Mouse (Mus musculus): ENCODE data around the gene Sds. TPM values are rescaled to one million over a fixed set of nuclear protein-coding genes. Genes with fewer than 3 reads are reported as not detected.

Gene Sds
- total RNA-seq, 4 experiments from 2014 or later, result 0.82 to 0.91 TPM; not detected in 2

DNA sequence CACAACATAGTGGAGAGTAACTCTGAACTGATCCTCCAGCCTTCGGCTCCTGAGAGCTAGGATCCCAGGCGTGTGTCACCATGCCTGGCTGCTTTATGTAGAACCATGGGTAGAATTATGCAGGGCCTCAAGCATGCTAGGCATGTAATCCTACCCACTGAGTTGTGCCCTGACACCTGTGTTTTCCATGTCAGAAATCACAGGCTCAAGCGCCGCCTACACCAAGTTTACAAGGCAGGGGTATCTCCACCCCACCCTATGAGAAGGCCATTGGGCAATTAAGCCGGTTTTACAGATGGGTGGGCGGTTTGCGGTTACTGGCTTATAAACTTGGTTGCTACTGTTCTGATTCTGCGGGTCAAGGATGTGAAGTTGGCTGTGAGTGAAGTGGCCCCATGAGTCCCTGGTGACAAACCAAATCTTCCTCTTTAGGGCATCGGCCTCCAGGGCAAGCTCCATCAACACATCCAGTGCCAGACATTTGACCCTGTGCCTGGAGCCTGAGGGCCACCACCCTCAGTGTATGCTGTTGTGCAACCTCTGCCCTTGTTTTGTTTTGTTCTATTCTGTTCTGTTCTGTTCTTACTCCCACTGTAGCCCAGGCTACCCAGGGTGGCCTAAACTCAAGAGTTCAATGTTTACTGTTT is 37.8 kb downstream of the Sds start:
- DNase-seq (ENCODE audit: low spot score in 2 of 2), result no peak

DNA sequence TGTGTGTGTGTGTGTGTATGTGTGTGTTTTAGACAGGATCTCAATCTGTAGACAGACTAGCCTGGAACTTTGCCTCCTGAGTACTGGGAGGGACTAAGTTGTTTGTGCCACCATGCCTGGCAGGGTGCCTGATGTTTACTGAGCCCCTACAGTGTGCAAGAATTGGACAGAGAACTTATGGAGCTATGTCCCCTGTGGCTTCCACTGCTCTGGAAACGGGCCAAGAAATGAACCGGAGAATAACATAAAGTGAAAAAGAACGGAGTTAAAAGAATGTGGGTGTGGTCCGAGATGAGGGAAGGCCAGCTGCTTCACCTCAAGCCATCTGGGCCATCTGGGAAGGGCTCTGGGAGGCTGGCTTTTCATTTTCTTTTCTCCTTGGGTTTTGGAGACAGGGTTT is 38.4 kb downstream of the Sds start:
- no peak for DNase-seq (ENCODE audit: low spot score in 2 of 2)

DNA sequence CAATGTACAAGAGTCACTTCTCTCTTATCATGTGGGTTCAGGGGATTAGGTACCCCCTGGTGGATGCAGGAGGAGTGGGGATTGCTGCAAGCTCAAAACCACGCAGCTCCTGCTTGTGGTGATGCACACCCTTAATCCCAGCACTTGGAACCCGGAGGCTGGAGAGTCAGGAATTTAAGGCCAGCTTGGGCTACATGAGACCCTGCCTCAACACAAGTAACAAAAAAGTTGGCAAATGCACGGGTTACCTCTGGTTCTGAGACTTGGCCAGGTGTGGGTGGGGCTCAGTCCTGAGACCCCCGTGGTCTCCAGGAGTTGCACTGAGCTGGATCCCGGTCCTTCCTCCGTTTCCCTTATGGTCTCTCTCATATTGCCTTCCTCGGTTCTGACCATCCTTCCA is 39.1 kb downstream of the Sds start:
- no peak for DNase-seq (ENCODE audit: low spot score in 2 of 2)

DNA sequence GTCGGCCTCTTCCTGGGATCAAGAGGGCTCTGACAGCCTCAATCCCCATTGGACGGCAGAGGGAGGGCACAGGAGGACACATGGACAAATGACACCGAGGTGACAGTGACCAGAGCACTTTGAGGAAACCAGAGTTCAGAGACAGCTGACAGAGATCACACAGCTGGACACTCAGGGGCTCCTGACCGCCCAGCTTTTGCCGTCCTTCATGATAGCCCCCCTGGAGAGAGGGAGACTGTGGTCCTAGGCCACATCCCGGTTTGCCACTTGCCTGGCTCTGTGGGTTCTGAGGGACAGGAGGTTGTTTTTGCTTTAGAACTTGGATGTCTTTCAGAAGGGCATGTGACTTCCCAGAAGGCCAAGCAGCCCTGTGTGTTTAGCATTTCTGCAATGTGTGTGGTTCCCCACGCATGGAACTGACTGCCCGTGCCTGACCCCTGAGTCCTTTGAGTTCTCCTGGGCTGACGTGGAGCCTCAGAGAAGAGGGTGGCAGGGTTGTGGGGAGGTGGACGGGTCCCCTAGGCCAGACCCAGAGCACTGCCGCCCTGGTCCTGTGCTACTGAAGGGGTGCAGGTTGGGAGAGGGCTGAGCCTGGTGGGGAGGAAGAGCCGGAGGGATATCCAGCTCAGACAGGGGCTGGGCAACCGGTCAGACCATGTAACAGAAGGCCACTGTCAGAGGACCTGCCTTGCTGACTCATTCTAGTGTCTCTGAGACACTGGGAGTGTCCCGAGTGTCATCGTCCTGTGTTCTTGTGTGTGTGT is 40.1 kb downstream of the Sds start:
- DNase-seq (ENCODE audit: low spot score in 2 of 2), result no peak

DNA sequence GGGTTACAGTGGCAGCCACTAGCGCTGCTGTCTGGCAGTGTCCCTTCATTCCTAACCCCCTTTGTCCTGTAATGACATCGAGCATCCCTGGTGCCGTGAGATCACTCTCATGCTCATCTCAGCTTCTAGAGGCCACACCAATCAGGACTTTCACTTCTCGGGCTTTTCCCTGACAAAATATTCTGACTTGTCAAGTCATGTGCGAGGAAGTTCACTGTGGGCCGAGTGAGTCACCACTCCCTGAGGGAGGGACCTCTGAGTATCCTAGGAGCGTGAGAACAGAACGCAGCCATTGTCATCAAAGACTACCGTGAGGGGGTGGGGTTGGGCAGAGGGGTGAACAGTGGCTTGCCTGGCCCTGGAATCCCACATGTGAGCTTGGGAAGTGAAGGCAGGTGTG is 41.2 kb downstream of the Sds start:
- no peak for DNase-seq (ENCODE audit: low spot score in 2 of 2)

DNA sequence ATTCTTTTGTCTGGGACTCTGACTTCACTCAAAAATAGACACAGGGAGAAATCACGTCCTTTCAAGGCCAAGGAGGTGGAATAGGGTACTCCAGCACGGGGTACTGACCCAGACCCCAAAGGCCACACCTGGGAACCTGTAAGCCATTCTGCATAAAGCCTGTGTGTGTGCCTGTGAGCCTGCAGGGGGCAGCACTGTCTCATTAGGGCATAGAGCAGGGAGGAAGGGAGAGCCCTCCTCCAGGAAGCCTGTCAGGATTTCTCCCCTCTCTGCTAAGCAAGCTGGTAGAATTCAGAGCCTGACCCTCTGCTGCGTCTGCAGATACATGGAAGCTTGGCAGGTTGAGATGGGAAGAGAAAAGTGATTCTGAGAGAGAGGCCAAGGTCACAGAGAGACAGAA is 46.3 kb downstream of the Sds start:
- DNase-seq (ENCODE audit: low spot score in 2 of 2), result no peak

DNA sequence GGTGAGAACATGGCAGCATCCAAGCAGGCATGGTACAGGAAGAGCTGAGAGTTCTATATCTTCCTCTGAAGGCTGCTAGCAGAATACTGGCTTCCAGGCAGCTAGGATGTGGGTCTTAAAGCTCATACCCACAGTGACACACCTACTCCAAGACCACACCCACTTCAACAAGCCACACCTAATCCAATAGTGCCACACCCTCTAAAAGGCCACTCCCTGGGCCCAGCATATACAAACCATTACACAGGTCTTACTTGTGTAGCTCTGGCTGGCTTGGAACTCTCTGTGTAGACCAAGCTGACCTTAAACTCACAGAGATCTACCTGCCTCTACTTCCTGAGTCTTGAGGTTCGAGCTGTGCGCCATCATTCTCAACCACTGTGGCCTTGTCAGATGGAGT is 48.4 kb downstream of the Sds start:
- no peak for DNase-seq (ENCODE audit: low spot score in 2 of 2)

DNA sequence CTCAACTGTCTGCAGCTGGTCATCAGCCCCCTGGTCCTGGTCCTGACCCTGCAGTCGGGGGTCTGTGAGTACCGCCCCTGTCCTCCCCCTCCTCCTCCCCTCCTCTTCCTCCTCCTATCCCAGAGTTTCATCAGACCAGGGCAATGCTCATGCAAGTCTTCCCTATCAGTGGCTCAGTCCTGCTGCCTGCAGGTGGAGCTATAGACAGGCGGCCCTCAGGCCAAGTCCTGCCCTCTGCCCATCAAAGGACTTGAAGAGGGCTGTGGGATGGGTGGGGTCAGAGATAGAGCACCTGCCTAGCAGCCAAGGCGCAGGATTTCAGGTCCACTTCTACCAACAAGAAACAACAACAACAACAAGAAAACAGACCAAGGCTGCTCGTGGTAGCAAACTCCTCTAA is 49.4 kb downstream of the Sds start:
- DNase-seq (ENCODE audit: low spot score in 2 of 2), result no peak

DNA sequence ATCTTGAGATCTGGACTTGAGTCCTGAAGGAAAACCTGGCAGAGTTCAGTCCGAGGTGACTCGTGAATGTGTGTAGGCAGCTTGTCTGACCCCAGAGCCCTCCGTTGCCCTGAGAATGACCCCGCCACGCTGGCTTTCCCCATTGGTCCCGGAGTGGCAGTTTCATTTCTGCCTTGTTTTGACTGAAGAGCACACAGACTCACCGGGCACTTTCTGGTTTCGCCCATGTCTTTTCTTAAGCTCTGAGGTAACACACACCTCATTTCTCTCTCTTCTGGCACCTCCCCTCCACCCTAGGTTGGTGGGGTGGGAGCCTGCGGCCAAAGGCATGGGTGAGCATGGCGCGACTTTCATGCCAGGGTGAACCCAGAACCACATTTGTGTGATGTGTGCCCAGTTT is 50.0 kb downstream of the Sds start:
- DNase-seq (ENCODE audit: low spot score in 2 of 2), result no peak

DNA sequence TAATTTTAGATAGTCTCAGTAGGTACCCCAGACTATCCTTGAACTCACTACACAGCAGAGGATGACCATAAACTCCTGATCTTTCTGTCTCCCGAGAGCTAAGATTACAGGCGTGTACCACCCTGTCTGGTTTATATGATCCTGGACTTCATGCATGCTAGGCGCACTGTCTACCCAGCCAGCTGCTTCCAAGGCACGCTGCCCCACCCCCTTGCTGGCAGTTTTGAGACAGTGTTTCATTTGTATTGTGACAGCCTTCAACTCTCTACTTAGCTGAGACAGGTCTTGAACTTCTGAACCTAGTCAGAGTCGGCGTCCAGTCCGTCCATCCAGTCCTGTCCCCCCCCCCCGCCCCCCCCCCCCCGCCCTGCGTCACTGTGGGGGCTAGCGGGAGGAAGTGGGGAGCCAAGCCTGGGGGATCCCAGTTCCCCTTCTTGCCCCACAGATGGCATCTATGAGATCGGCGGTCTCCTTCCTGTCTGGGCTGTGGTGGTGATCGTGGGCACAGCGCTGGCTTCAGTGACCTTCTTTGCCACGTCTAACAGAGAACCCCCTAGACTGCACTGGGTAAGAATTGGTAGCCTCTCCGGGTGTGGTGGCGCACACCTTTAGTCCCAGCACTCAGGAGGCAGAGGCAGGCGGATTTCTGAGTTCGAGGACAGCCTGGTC is 51.1 kb downstream of the Sds start:
- DNase-seq (ENCODE audit: low spot score in 2 of 2), result no peak

DNA sequence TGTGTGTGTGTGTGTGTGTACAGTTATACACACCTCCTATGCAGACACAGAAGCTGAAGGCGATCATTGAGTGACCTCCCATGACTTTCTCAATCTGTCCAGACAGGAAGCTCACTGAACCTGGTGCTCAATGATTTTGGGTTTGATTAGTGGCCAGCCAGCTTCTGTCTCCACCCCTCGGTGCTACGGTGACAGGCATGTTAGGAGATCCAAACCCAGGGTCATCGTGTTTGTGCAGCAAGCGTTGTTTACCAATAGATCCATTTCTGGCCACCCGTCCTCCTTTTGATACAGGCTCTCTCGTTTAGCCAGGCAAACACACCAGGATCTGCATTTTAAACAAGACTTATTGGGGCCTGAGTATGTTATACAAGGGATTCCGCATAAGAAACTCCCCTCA is 55.3 kb downstream of the Sds start:
- DNase-seq (ENCODE audit: low spot score in 2 of 2), result no peak

Other genes with a start within 250 kb of the Sds start
- gene Lhx5, start 44.8 kb upstream of the Sds start, total RNA-seq (2022), result under 1 TPM in 2 of 4 experiments, not detected in 2; 0.10 to 0.11 TPM
- gene Sdsl, start 3.7 kb upstream of the Sds start, total RNA-seq (2022), result 10 to 100 TPM in 3 of 4 experiments, 1 to 10 TPM in 1; 7.5 to 11.6 (median 10.6) TPM
- gene Plbd2, start 27.1 kb downstream of the Sds start, total RNA-seq (2022), result 10 to 100 TPM; 57.9 to 76.5 (median 66.5) TPM
- gene Slc8b1, start 34.6 kb downstream of the Sds start, total RNA-seq (2022), result 10 to 100 TPM in 1 of 4 experiments, 1 to 10 TPM in 3; 9.6 to 10.8 (median 9.8) TPM
- gene Tpcn1, start 112.1 kb downstream of the Sds start, total RNA-seq (2022), result 10 to 100 TPM; 38.2 to 43.8 (median 41.1) TPM
- 1 to 10 TPM; 1.2 to 1.6 (median 1.5) TPM for gene Iqcd, start 112.5 kb downstream of the Sds start, total RNA-seq (2022)
- gene Rita1, start 136.1 kb downstream of the Sds start, total RNA-seq (2022), result 10 to 100 TPM; 22.1 to 27.3 (median 24.7) TPM
- gene Ddx54, start 136.2 kb downstream of the Sds start, total RNA-seq (2022), result 10 to 100 TPM; 32.8 to 37.1 (median 35.7) TPM
- under 1 TPM in 2 of 4 experiments, not detected in 2; 0.50 to 0.56 TPM for gene Cfap73, start 157.7 kb downstream of the Sds start, total RNA-seq (2022)
- gene Rasal1, start 172.3 kb downstream of the Sds start, total RNA-seq (2022), result 100 to 1,000 TPM in 2 of 4 experiments, 10 to 100 TPM in 2; 84.4 to 112 (median 96.9) TPM
- gene Dtx1, start 235.4 kb downstream of the Sds start, total RNA-seq (2022), result 10 to 100 TPM; 62.9 to 71.1 (median 66.9) TPM